Mouse (Mus musculus): ENCODE measurements around the gene Tomm40.

Tomm40 gene

DNA sequence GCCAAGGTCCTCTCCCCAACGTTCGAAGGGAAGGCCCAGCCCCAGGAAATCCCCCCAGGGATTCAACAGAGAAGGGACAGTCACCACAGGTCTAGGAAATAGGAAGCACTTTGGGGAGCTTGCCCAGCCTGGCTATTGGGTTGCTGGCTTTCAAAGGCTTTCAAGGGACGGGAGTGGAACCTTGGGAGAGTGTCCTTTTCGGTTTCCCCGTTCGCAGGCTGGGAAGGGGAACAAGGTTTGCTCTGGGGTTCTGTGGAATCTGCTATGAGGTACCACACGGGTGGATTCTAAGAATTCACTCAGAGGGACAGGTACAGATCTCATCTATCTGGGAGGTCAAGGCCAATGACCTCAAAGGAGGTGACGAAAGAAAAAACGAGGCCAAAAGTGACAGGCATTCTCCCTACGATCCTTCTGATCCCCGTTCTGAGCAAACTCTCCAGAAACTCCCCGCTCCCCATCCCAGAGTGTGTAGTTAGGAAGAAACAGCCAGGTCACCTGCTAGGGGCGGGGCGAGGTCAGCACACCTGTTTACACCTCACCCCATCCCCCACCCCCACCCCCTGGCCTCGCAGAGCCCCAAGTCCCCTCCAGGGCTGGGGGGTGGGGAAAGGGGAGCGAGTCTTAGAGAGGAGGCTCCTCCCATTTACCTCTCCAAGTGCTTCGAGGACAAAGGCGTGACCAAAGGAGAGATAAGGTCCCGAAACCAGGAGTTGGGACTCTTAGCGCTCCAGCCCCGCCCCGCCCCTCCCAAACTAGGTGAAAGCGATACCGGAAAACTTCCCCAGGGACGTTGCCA, 32.4 kb upstream of the Tomm40 start:
- in situ Hi-C loops (cut with MboI; ENCODE audit: low pct_unique_long_range_greater_than_20kb in 1 of 2, low sequenced_read_pairs in 2 of 2, unreplicated experiment in 1 of 2): loop anchor here (5.0 kb wide), 1 partner anchor 40 kb away; no protein-coding TSS in a partner anchor

DNA sequence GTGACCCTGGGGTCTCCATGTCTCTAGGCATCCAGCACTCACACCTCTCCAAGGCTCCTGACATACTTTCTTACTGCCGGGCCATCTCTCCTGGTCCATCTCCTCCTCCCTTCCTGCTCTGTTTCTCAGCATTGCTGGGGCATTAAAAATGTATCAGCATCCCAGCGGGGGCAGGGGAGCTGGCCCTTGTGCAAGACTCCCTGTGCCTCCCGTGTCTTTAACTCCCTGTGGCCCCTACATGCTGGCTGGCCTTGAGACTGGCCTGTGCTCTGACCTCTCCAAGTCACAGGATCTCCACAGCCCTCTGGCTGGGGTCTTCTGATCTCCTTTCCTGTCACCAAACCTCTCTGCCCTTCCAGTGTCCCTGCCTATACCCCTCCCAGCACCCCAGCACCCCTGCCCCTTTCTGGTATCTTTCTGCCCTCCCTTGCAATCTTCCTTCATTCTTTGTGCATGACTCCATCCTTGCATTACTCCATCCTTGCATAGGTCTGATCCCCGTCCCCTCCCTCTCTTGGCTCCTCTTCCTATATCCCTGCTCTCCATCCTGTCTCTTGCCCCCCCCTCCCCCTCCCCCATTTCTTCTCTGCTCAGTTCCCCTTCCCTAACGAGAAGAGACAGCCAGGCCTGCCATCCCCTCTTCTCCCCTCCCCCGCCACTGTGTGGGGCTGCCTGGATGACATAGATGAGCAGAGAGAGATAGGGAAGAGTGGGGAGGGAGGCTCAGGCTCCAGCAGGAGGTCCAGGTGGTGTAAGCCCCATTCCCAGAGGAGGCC, 31.4 kb upstream of the Tomm40 start:
- in situ Hi-C loops (cut with MboI; ENCODE audit: low pct_unique_long_range_greater_than_20kb in 1 of 2, low sequenced_read_pairs in 2 of 2, unreplicated experiment in 1 of 2): loop anchor here (5.0 kb wide), 1 partner anchor 41 kb away; no protein-coding TSS in a partner anchor

DNA sequence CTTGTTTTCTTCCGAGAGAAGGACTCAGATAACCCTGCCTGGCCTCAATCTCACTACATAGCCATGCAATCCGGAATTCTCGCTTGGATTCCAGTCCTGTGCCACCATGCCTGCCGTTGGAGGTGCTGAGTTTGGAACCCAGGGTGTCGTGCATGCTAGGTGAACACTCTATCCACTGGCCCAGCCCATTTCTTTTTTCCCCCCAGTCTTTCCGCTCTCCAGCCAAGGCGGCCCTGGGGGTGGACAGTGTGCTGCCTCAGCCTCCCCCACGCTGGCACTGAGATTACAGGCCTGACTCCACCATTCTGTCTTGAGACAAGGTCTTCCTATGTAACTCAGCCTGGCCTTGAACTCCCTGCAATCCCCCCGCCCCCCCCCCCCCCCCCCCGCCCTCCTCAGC, 30.7 kb upstream of the Tomm40 start:
- in situ Hi-C loops (cut with MboI; ENCODE audit: low pct_unique_long_range_greater_than_20kb in 1 of 2, low sequenced_read_pairs in 2 of 2, unreplicated experiment in 1 of 2): loop anchor here (5.0 kb wide), 1 partner anchor 41 kb away; no protein-coding TSS in a partner anchor

DNA sequence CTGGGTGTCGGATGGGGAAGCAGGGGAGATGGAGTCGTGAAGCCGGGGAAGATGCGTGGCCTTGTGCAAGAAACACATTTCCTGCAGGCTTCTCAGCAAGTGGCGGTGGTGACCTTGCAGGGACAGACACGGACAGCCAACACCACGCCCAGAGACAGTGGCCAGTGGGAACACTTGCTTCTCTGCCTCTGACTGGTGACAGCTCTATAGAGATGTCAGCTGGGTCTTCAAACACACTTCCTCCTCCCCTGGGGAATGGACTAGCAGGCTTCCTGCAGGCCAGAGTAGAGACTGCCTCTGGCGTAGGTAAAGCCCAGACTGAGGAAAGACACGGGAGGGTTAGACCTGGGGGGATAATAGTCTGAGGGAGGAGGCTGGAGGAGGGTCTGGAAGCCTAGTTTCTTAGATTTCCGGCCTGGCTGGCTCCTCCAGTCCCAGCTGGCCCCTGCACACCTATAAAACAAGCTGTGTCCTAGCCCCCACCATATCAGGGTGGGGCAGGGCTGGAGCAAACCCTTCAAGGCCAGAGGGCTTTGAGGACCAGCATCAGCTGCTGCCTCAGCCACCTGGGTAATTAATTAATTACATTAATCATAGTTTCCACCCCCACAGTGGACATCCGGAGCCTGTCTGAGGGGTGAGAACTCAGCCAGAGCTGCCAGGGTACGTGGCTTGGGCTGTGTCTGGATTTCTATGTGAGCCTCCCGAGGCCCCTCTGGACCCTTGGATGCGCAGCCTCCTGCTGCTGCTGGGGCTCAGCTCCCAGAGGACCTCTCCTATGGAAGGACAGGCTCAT, 29.6 kb upstream of the Tomm40 start:
- in situ Hi-C loops (cut with MboI; ENCODE audit: low pct_unique_long_range_greater_than_20kb in 1 of 2, low sequenced_read_pairs in 2 of 2, unreplicated experiment in 1 of 2): loop anchor here (5.0 kb wide), 1 partner anchor 43 kb away; no protein-coding TSS in a partner anchor

DNA sequence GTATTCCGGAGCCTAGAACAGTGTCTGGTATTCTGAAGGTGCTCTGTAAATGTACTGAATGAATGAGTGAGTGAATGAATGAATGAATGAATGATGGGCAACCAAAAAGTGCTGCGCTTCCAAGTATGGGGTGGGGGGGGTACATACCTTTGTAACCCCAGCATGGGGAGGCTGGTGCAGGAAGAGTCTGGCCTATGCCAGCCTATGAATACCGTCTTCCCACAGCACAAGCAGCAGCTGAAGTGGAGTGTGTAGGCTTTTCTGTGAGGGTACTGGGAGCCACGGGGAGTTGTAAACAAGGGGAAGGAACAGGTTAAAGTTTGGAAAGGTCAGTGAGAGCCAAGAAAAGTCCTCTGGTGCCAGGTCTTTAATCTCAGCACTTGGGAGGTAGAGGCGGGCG, 28.6 kb upstream of the Tomm40 start:
- in situ Hi-C loops (cut with MboI; ENCODE audit: low pct_unique_long_range_greater_than_20kb in 1 of 2, low sequenced_read_pairs in 2 of 2, unreplicated experiment in 1 of 2): no loop called here

DNA sequence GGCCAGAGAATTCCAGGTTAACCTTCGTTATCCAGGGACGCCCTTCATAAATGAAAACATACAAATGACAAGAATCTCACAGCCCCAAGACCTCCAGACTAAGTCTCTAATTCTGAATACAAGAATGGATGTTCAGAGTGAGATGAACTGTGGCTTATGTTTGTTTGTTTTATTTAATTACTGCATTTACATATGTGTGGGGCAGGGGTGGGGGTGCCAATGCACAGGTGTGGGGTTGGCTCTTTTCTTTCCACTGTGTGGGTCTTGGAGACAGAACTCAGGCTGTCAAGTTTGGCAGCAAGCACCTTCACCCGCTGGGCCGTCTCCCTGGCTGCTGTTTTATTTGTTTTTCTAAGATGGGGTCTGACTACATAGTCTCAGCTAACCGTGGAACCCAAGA, 27.2 kb upstream of the Tomm40 start:
- in situ Hi-C loops (cut with MboI; ENCODE audit: low pct_unique_long_range_greater_than_20kb in 1 of 2, low sequenced_read_pairs in 2 of 2, unreplicated experiment in 1 of 2): no loop called here

DNA sequence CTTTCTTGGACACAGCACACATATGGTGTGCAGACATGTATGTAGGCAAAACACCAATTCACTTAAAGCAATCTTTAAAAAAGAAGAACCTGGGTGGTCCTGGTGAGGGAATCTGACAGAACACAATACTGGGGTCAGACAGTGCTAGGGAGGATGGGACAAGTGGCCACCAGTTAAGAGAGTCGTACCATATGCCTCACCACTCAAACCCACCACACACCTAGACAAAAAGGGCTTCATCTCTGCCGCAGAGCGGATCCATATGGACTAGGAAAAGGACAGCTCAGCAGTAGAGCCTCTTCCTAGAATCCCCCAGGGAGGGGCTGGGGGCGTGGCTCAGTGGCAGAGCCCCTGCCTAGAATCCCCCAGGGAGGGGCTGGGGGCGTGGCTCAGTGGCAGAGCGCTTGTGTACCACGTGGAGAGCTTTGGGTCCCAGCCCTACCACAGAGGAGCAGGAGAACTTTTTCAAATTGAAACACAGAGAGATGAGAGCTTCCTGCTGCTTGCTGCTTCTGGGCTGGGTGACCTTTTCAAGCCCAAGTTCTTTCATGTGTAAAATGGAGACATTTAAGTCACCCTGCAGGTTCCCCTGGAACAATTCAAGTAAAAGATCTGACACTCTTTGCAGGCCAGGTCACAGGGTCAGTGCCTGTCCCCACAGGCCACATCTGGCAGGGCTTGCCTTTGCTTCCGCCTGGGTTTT, 26.2 kb upstream of the Tomm40 start:
- in situ Hi-C loops (cut with MboI; ENCODE audit: low pct_unique_long_range_greater_than_20kb in 1 of 2, low sequenced_read_pairs in 2 of 2, unreplicated experiment in 1 of 2): no loop called here

DNA sequence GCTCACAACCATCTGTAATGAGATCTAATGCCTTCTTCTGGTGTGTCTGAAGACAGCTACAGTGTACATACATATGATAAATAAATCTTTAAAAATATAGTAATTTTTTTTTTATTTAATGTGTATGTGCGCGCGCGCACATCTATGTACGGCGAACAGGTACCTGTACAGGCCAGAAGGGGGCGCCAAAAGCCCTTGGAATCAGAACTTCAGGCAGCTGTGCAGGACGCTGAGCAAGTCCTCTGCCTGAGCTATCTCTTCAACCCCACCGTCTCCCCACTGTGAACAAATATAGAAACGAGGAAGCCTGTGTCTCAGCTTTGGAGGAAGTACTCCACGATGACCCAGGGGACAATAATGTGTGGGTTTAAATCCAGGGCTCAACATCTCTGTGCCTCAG, 25.0 kb upstream of the Tomm40 start:
- in situ Hi-C loops (cut with MboI; ENCODE audit: low pct_unique_long_range_greater_than_20kb in 1 of 2, low sequenced_read_pairs in 2 of 2, unreplicated experiment in 1 of 2): no loop called here

DNA sequence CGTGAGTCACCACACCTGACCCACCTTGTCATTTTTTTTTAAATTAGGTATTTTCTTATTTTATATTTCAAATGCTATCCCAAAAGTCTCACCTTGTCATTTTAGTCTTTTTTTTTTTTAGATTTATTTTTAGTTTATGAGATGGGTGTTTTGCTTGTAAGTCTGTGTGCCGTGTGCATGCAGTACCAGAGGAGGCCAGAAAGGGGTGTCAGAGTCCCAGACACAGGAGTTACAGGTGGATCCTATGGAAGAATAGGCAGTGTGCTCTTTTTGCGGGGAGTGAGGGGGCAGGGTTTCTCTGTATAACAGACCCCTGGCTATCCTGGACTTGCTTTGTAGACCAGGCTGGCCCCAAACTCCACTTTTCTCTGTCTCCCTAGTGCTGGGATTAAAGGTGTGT, 23.5 kb upstream of the Tomm40 start:
- in situ Hi-C loops (cut with MboI; ENCODE audit: low pct_unique_long_range_greater_than_20kb in 1 of 2, low sequenced_read_pairs in 2 of 2, unreplicated experiment in 1 of 2): no loop called here

DNA sequence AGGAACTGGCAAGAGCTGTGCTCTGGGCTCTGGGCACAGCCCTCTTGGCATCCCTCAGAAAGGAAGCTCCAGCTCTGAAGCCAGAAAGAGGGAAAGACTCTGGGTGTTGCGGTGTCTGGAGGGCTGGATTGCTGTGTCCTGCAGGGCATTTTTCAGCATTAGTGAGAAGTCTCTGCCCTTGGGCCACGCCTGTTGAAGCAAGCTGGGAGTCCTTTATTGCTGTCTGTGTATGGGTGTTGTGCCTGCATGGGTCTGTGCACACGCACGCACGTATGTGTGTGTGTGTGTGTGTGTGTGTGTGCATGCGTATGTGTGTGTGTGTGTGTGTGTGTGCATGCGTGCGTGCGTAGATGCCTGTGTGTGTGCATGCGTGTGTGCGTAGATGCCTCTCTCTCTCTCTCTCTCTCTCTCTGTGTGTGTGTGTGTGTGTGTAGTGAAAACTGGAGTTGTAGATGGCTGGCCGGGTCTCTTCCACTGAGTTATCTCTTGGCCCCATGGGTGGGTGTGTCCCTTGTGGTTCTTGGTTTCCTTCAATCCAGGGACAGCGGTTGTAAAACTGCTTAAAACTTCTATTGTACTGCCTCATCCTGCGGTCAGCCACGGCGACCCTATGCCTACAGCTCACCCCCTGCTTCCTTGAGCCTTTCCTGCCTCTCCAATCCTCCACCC, 21.3 kb upstream of the Tomm40 start:
- in situ Hi-C loops (cut with MboI; ENCODE audit: low pct_unique_long_range_greater_than_20kb in 1 of 2, low sequenced_read_pairs in 2 of 2, unreplicated experiment in 1 of 2): no loop called here

DNA sequence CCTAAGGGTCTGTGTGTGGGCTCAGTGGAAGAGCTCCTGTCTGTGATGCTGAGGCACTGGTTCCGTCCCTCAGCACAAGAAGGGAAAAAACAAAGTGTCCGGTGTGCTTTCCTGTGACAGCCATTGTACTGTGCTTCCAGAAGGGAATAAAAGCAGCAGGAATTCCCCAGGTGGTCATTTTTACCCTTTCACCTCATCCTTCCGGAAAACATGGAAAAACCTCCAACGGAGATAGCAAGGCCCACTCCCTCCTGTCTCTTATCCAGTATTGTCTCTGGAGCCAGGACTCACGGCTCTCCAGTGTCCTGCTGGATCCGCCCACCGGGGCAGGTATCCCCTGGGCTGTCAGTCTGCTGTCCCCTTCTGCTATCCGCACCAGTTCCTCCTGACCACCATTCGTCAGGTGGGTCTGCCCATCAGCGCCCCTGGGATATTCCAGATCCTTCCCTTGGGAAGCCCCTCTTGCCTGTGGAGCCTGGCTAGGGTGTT, 19.0 kb upstream of the Tomm40 start:
- in situ Hi-C loops (cut with MboI; ENCODE audit: low pct_unique_long_range_greater_than_20kb in 1 of 2, low sequenced_read_pairs in 2 of 2, unreplicated experiment in 1 of 2): no loop called here

DNA sequence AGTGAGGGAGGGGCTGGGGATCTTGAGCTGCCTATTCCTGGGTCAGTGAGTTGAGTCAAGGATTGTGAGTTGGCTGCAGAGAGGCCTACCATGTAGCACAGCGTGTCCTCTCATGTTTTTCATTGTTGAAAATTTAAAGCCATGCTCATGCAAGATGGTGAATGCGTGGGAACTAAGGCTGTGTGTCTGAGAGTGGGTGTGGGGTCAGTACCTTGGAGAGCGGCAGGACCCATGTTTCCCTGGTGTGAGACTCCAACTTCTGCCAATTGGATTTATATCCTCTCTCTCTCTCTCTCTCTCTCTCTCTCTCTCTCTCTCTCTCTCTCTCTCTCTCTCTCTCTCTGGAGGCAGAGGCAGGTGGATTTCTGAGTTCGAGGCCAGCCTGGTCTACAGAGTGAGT, 11.3 kb upstream of the Tomm40 start:
- in situ Hi-C loops (cut with MboI; ENCODE audit: low pct_unique_long_range_greater_than_20kb in 1 of 2, low sequenced_read_pairs in 2 of 2, unreplicated experiment in 1 of 2): no loop called here

DNA sequence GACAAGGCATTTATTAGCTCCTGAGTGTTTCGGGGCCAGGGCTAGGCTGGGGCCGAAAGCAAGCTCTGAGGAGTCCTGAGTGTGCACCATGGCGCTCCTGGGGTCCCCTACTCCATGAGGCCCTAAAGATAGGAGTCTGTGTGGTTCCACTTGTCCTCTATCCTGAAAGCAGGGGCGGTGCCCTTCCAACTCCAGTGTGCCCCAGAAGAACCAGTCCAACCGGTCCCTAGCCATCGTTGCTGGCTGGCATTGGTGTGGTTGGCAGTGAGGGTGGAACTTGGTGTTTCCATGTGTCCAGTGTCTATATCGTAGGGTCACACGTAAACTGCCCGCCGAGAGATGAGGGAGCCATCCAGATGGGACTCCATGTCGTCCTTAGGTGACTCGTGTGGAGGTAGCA, 8.9 kb upstream of the Tomm40 start:
- in situ Hi-C loops (cut with MboI; ENCODE audit: low pct_unique_long_range_greater_than_20kb in 1 of 2, low sequenced_read_pairs in 2 of 2, unreplicated experiment in 1 of 2): no loop called here

DNA sequence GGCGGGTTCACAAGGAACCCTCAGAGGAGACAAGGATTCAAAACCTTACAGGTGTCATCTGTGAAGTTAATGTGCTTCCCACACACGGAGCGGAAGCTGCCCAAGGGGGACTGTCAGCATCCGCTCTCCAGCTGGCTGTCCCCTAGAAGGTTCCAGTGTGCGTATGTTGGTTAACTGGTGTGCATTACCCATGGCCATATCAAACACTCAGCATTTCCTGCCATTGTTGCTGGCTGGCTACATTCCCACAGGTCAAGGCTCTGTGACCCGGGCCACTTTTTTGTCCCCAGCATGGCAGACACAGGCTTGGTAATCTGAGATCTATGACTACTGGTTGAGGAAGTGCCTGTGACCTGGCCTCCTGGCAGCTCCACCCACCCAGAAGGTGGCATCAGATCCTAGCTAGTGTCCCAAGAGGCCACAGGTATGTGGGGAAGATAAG, 7.5 kb upstream of the Tomm40 start:
- in situ Hi-C loops (cut with MboI; ENCODE audit: low pct_unique_long_range_greater_than_20kb in 1 of 2, low sequenced_read_pairs in 2 of 2, unreplicated experiment in 1 of 2): no loop called here

DNA sequence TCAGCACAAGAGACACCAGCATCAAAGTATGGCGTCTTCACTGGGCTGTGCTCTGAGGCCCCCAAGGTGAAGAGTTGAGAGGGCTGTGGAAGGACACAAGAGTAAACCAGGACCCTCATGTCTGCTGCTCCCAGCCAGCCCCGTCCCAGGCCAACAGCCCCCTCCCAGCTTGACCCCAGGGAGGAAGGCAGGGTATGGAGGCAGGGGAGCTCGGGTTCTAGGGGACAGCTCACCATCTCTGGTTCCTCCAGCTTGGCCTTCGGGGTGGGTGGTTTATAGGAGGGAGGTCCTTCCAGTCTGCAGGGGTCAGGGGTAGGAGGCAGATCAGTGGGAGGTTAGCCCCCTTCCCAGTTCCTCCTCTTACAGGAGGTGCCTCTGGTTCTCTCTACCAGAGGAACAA, 4.0 kb upstream of the Tomm40 start:
- in situ Hi-C loops (cut with MboI; ENCODE audit: low pct_unique_long_range_greater_than_20kb in 1 of 2, low sequenced_read_pairs in 2 of 2, unreplicated experiment in 1 of 2): no loop called here

DNA sequence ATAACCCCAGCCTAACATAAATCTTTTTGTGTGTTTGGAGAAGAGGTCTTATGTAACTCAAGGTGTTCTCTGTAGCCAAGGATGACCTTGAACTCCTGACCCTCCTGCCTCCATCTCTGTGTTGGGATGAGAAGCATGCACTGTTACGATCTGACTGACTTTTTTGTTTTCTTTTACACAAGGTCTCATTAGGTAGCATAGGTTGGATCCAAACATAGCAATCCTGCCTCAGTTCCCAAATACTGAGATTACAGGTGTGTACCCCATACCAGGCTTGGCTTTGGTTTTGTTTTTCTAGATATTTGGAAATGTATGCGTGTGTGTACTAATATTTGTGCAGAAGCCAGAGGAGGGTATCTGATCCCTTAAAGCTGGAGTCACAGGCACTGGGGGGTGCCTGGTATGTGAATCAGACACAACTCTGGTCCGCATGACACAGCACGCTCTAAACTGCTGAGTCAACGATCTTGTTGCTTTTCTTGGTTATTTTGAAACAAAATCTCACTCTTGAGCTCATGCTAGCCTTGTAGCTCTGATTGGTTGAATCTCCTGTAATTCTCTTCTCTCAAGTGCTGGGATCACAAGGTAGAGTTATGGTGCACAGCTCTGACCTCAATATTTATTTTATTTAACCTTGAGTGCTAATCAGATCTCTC, 3.2 kb upstream of the Tomm40 start:
- in situ Hi-C loops (cut with MboI; ENCODE audit: low pct_unique_long_range_greater_than_20kb in 1 of 2, low sequenced_read_pairs in 2 of 2, unreplicated experiment in 1 of 2): no loop called here

DNA sequence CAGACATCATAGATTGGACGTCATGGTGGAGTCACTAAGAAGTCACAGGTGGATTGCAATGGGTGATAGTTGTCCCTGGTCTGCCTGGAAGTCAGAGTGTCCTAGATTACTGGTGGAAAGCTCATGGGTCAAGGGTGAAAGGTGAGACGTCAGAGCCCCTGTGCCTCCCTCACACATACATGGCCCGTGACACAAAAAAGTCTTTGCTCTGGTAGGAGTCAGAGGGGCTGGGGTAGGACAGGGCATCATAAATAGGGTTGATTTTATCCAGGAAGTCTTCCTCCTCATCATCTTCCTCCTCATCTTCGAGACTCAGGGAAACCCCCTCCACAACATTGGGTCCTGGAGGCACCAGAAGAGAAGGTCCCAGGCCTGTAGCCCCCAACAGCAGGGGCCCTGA, 2.1 kb upstream of the Tomm40 start:
- in situ Hi-C loops (cut with MboI; ENCODE audit: low pct_unique_long_range_greater_than_20kb in 1 of 2, low sequenced_read_pairs in 2 of 2, unreplicated experiment in 1 of 2): no loop called here

Measured in mouse embryonic stem cell (cell line).